Mouse (Mus musculus) hindbrain, embryonic 14.5 days (tissue): ENCODE results near the gene Hadhb. TPM values are rescaled to one million over a fixed set of nuclear protein-coding genes. Genes with fewer than 3 reads are reported as not detected.

Experiments used
- ATAC-seq: fragments of 200-750 bp; cut with Nextera tagmentation; 2 replicates; pipeline ENCODE4 v1.8.0; 2017; ENCODE audit warnings: moderate number of reproducible peaks, mild to moderate bottlenecking, moderate TSS enrichment, moderate library complexity; ENCODE audit not compliant: low FRiP score
- DNase-seq: peaks from one replicate; pipeline ENCODE4 v3.0.0-alpha.2; 2015; ENCODE audit warnings: low spot score
- H3K27ac ChIP-seq: fragments of 300-500 bp; sonication (generic); 2 replicates; pipeline ENCODE4 v1.5.1; 2014; ENCODE audit warnings: mild to moderate bottlenecking, moderate library complexity
- H3K27me3 ChIP-seq: fragments of 300-500 bp; sonication (generic); 2 replicates; pipeline ENCODE4 v1.6.1; 2014; ENCODE audit warnings: mild to moderate bottlenecking, low read length, mixed read lengths; ENCODE audit not compliant: control insufficient read depth, insufficient read depth
- H3K36me3 ChIP-seq: fragments of 300-500 bp; sonication (generic); replicated peaks from 2 replicates; pipeline ENCODE4 v1.6.1; 2014; ENCODE audit not compliant: control insufficient read depth, insufficient read depth
- H3K4me1 ChIP-seq: fragments of 300-500 bp; sonication (generic); replicated peaks from 2 replicates; pipeline ENCODE4 v1.6.1; 2014; ENCODE audit warnings: antibody characterized with exemption, low read length, mixed read lengths; ENCODE audit not compliant: control insufficient read depth, insufficient read depth
- H3K4me2 ChIP-seq: fragments of 300-500 bp; sonication (generic); replicated peaks from 2 replicates; pipeline ENCODE4 v1.6.1; 2014; ENCODE audit warnings: mild to moderate bottlenecking, moderate library complexity
- H3K4me3 ChIP-seq: fragments of 300-500 bp; sonication (generic); replicated peaks from 2 replicates; pipeline ENCODE4 v1.5.1; 2014; ENCODE audit warnings: mild to moderate bottlenecking, low read length
- H3K9ac ChIP-seq: fragments of 300-500 bp; sonication (generic); 2 replicates; pipeline ENCODE4 v1.6.1; 2014
- H3K9me3 ChIP-seq: fragments of 300-500 bp; sonication (generic); 2 replicates; pipeline ENCODE4 v1.6.1; 2016; ENCODE audit warnings: low read length; ENCODE audit not compliant: control insufficient read depth
- WGBS: fragments of 180-500 bp; shearing (Covaris S2); extraction: QIAGEN DNeasy Blood & Tissue Kit; methylation state at CpG from one replicate; pipeline ENCODE4 v1.1.7; 2014; 5-methylcytosine and 5-hydroxymethylcytosine counted together
- polyA plus RNA-seq: library from polyadenylated mRNA; unstranded; fragments of >200 nt; fragmentation: Nextera tagmentation; extraction: Ambion mirVana; gene quantifications from 2 replicates; pipeline ENCODE4 v1.2.1, GENCODE M21; 2014

Gene Hadhb
- polyA plus RNA-seq, 1 experiment from 2014 or later, result 62.3 TPM

- Histone ChIP-seq H3K27me3 (no peaks in the 10 kb centered on the region), H3K4me3 (no peak overlapping the region), H3K9me3 (no peaks in the 10 kb centered on the region), H3K27ac (no peak overlapping the region), H3K4me2 (no peak overlapping the region), H3K9ac (no peak overlapping the region), H3K4me1 (peaks cover 6% of the 10 kb centered on the region; the same call in 1 of the 2 replicates), H3K36me3 (peaks cover 12% of the 10 kb centered on the region)
- WGBS, result 77% methylated on average over 1 of the region's 1 CpGs
- ATAC-seq (no peak), DNase-seq (no peak)
Measured at GRCm38 (mm10) chr5:30161836-30162235, 6.8 kb downstream of the Hadhb start.

GRCm38 (mm10) chr5:30162339-30162738 lies 7.3 kb downstream of the Hadhb start:
- no peak for ATAC-seq
- Histone ChIP-seq H3K27me3 (no peaks in the 10 kb centered on the region), H3K9ac (no peak overlapping the region), H3K9me3 (no peaks in the 10 kb centered on the region), H3K27ac (no peak overlapping the region), H3K36me3 (peaks cover 14% of the 10 kb centered on the region), H3K4me1 (0 out of 2 replicates have a peak, but pooled peaks cover 4% of the 10 kb centered on the region), H3K4me2 (no peak overlapping the region), H3K4me3 (no peak overlapping the region)
- DNase-seq, result no peak
- 91% methylated on average over 6 of the region's 6 CpGs for WGBS

GRCm38 (mm10) chr5:30165234-30165946 lies 10.3 kb downstream of the Hadhb start:
- no peak for ATAC-seq
- WGBS, result 95% methylated on average over 5 of the region's 5 CpGs
- no peak overlapping the region for H3K9ac ChIP-seq

DNA sequence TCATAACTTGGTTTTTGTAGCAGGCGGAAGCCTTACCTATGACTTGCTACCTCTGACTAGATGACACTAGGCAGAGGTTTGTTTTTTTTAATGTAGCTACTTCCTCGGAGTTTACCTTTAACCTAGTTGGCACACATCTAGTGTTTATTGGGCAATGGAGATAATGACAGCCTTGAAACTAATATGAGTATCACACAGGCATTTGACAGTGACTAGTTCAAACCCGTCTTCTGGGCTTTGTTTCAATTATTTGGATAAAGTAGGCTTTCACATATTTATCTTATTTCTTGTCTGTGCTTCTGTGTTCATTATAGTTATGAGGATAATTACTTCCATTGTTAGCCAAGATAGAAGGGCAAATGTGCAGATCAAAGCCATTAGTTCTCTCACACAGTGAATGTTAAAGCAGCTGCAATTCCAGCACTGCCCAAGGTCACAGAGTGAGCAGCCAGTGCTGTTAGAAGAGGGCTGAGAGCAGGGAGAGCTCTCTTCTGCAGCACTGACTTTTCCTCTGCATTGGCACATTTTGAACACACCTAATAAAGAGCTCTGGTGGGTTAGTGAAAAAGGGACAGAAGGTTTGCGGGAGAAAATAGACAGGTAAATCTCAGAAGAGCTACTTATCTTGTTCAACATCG lies 15.4 kb downstream of the Hadhb start:
- ATAC-seq (no peak), DNase-seq (no peak)
- 89% methylated on average over 5 of the region's 5 CpGs for WGBS
- H3K36me3 ChIP-seq, result peaks cover 80% of the 10 kb centered on the region
- H3K4me2 ChIP-seq, result no peak overlapping the region
- no peak overlapping the region for H3K27ac ChIP-seq
- no peaks in the 10 kb centered on the region for H3K27me3 ChIP-seq
- no peaks in the 10 kb centered on the region for H3K9me3 ChIP-seq
- no peaks in the 10 kb centered on the region for H3K4me1 ChIP-seq
- no peak overlapping the region for H3K9ac ChIP-seq
- no peak overlapping the region for H3K4me3 ChIP-seq

More at GRCm38 (mm10) chr5:30165234-30165946, 10.3 kb downstream of the Hadhb start:
- Histone ChIP-seq H3K9me3 (no peaks in the 10 kb centered on the region), H3K4me2 (no peak overlapping the region), H3K4me3 (no peak overlapping the region), H3K27me3 (no peaks in the 10 kb centered on the region), H3K36me3 (peaks cover 39% of the 10 kb centered on the region), H3K27ac (no peak overlapping the region), H3K4me1 (no peaks in the 10 kb centered on the region)
- no peak for DNase-seq

- no peak for ATAC-seq
- Histone ChIP-seq H3K27me3 (no peaks in the 10 kb centered on the region), H3K4me2 (no peak overlapping the region), H3K4me3 (no peak overlapping the region), H3K36me3 (peaks cover 91% of the 10 kb centered on the region), H3K4me1 (no peaks in the 10 kb centered on the region), H3K27ac (no peak overlapping the region), H3K9me3 (no peaks in the 10 kb centered on the region), H3K9ac (no peak overlapping the region)
- no peak for DNase-seq
Measured at GRCm38 (mm10) chr5:30172115-30172514, 17.1 kb downstream of the Hadhb start.

DNA sequence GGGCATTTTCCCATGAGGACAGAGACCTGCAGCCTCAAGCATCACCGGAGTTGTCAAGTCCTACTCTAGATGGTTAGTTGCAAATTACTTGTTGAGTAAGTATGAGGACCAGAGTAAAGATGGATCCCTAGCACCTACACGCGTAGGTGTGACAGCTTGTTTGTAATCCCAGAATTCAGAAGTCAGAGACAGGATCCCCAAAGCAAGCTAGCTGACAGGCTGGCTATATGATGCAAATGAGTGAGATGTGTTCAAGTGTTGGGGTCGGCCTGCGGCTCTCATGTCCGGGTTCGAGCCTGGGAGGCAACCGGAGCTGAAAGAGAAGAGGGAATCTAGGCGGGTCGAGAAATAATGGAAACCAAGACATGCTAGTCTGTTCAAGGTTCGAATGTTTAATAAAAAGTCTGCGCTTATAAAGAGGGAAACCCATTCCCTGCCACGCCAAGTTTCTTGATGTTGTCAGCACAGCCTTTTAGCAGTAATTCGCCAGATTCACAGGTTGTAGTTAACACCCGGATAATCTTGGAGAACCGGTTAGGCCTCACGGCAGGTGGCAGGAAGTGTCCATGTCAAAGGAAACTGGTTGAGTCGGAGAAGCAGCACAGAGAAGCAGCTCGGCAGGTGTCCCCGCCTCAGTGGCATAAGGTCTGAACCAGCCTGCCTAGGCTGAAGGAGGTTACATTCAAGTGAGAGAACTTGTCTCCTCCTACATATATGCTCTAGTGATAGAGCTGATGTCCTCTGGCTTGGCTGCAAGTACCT lies 18.1 kb downstream of the Hadhb start:
- no peak overlapping the region for H3K27ac ChIP-seq
- ATAC-seq (no peak), DNase-seq (no peak)
- H3K9me3 ChIP-seq, result no peaks in the 10 kb centered on the region
- no peak overlapping the region for H3K4me2 ChIP-seq
- no peak overlapping the region for H3K4me3 ChIP-seq
- no peak overlapping the region for H3K9ac ChIP-seq
- no peaks in the 10 kb centered on the region for H3K27me3 ChIP-seq
- WGBS, result 54% methylated on average over 20 of the region's 20 CpGs
- H3K4me1 ChIP-seq, result no peaks in the 10 kb centered on the region
- H3K36me3 ChIP-seq, result peaks cover 91% of the 10 kb centered on the region

DNA sequence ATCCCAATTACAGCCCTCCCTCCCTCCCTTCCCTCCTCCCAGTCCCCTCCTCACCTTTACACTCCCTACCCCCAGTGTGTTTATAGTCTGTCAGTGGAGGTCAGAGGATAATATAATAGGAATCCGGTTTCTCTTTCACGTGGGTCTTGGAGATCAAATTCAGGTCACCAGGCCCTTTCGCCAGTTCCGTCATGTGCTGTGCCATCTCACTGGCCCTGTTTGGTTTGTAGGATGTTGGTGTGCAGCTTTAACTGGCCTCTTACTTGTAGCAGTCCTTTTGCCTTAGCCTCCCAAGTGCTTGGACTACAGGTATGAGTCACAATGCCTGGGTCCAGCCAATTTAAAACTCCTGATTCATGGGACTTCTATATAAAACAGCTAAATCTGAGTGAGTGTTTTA lies 20.8 kb downstream of the Hadhb start:
- DNase-seq (no peak), ATAC-seq (no peak)
- H3K27me3 ChIP-seq, result no peaks in the 10 kb centered on the region
- no peaks in the 10 kb centered on the region for H3K4me1 ChIP-seq
- H3K9ac ChIP-seq, result no peak overlapping the region
- H3K27ac ChIP-seq, result no peak overlapping the region
- WGBS, result 69% methylated on average over 4 of the region's 4 CpGs
- no peaks in the 10 kb centered on the region for H3K9me3 ChIP-seq
- H3K4me3 ChIP-seq, result no peak overlapping the region
- H3K4me2 ChIP-seq, result no peak overlapping the region
- H3K36me3 ChIP-seq, result peaks cover 93% of the 10 kb centered on the region

- H3K27ac ChIP-seq, result no peak overlapping the region
- no peak overlapping the region for H3K4me3 ChIP-seq
- H3K36me3 ChIP-seq, result peaks cover 54% of the 10 kb centered on the region
- DNase-seq (no peak), ATAC-seq (no peak)
- 95% methylated on average over 12 of the region's 12 CpGs for WGBS
- H3K4me1 ChIP-seq, result no peaks in the 10 kb centered on the region
- no peaks in the 10 kb centered on the region for H3K27me3 ChIP-seq
- no peak overlapping the region for H3K4me2 ChIP-seq
- H3K9me3 ChIP-seq, result no peaks in the 10 kb centered on the region
- H3K9ac ChIP-seq, result no peak overlapping the region
Measured at GRCm38 (mm10) chr5:30187687-30188485, 32.8 kb downstream of the Hadhb start.

- no peaks in the 10 kb centered on the region for H3K4me1 ChIP-seq
- H3K27me3 ChIP-seq, result no peaks in the 10 kb centered on the region
- peaks cover 16% of the 10 kb centered on the region for H3K36me3 ChIP-seq
- H3K4me3 ChIP-seq, result no peak overlapping the region
- no peak overlapping the region for H3K27ac ChIP-seq
- H3K9me3 ChIP-seq, result no peaks in the 10 kb centered on the region
- no peak overlapping the region for H3K9ac ChIP-seq
- WGBS, result 92% methylated on average over 1 of the region's 1 CpGs
- no peak overlapping the region for H3K4me2 ChIP-seq
- no peak for DNase-seq
- no peak for ATAC-seq
Measured at GRCm38 (mm10) chr5:30192452-30192851, 37.4 kb downstream of the Hadhb start.
